Mouse (Mus musculus) liver, embryonic 11.5 days (tissue): ENCODE measurements at regions not wholly inside any gene's neighbourhood (a gene's known extent, or its start where the extent isn't known, plus 50 kb on each side); places are given as distances from the start of the nearest gene placed in this dataset.

ENCODE experiments used
- ATAC-seq: fragments of 200-750 bp; cut with Nextera tagmentation; replicated peaks from 2 replicates; pipeline ENCODE4 v1.8.0; 2017; ENCODE audit warnings: moderate number of reproducible peaks, mild to moderate bottlenecking, moderate TSS enrichment, moderate library complexity; ENCODE audit not compliant: low FRiP score
- DNase-seq: peaks from one replicate; pipeline ENCODE4 v3.0.0-alpha.2; 2017; ENCODE audit warnings: low spot score
- H3K27ac ChIP-seq: fragments of 300-500 bp; sonication (generic); 2 replicates; pipeline ENCODE4 v1.5.1; 2014; ENCODE audit warnings: mild to moderate bottlenecking, low read depth, low read length, control low read depth
- H3K27me3 ChIP-seq: fragments of 300-500 bp; sonication (generic); replicated peaks from 2 replicates; pipeline ENCODE4 v1.6.1; 2014; ENCODE audit warnings: low read length, mixed read lengths; ENCODE audit not compliant: control insufficient read depth, insufficient read depth
- H3K36me3 ChIP-seq: fragments of 300-500 bp; sonication (generic); 2 replicates; pipeline ENCODE4 v1.6.1; 2014; ENCODE audit warnings: mild to moderate bottlenecking, low read length, moderate library complexity, mixed read lengths; ENCODE audit not compliant: control insufficient read depth, insufficient read depth
- H3K4me1 ChIP-seq: fragments of 300-500 bp; sonication (generic); replicated peaks from 2 replicates; pipeline ENCODE4 v1.6.1; 2014; ENCODE audit warnings: low read length, mixed read lengths; ENCODE audit not compliant: control insufficient read depth, insufficient read depth
- H3K4me2 ChIP-seq: fragments of 300-500 bp; sonication (generic); 2 replicates; pipeline ENCODE4 v1.6.1; 2014; ENCODE audit warnings: mild to moderate bottlenecking, control low read depth, moderate library complexity
- H3K4me3 ChIP-seq: fragments of 300-500 bp; sonication (generic); 2 replicates; pipeline ENCODE4 v1.5.1; 2014; ENCODE audit warnings: low read depth, low read length, control low read depth
- H3K9ac ChIP-seq: fragments of 300-500 bp; sonication (generic); 2 replicates; pipeline ENCODE4 v1.6.1; 2014; ENCODE audit warnings: low read depth, low read length, control low read depth
- H3K9me3 ChIP-seq: fragments of 300-500 bp; sonication (generic); 2 replicates; pipeline ENCODE4 v1.6.1; 2016; ENCODE audit warnings: low read length, inconsistent platforms, mixed read lengths; ENCODE audit not compliant: control insufficient read depth
- WGBS: fragments of 180-500 bp; shearing (Covaris S2); extraction: QIAGEN DNeasy Blood & Tissue Kit; methylation state at CpG from one replicate; pipeline ENCODE4 v1.1.7; 2014; 5-methylcytosine and 5-hydroxymethylcytosine counted together

GRCm38 (mm10) chr8:103407631-103408030 lies 622.2 kb upstream of the Cdh11 start:
- no peaks in the 10 kb centered on the region for H3K36me3 ChIP-seq
- no peaks in the 10 kb centered on the region for H3K9me3 ChIP-seq
- H3K4me1 ChIP-seq = peaks cover 2% of the 10 kb centered on the region; the same call in 1 of the 2 replicates
- H3K27ac ChIP-seq = no peak overlapping the region
- ATAC-seq (no peak), DNase-seq (no peak)
- H3K4me3 ChIP-seq = no peak overlapping the region
- no peak overlapping the region for H3K4me2 ChIP-seq
- H3K9ac ChIP-seq = no peak overlapping the region
- H3K27me3 ChIP-seq = no peaks in the 10 kb centered on the region
- WGBS = 68% methylated on average over 5 of the region's 5 CpGs

- Histone ChIP-seq H3K4me3 (no peak overlapping the region), H3K36me3 (no peaks in the 10 kb centered on the region), H3K27ac (no peak overlapping the region), H3K9ac (no peak overlapping the region), H3K4me1 (peaks cover 2% of the 10 kb centered on the region; the same call in 1 of the 2 replicates), H3K9me3 (no peaks in the 10 kb centered on the region), H3K4me2 (no peak overlapping the region), H3K27me3 (no peaks in the 10 kb centered on the region)
- 67% methylated on average over 3 of the region's 3 CpGs for WGBS
- ATAC-seq (no peak), DNase-seq (no peak)
These were observed 623.0 kb upstream of the Cdh11 start for GRCm38 (mm10) chr8:103408411-103408810.

DNA sequence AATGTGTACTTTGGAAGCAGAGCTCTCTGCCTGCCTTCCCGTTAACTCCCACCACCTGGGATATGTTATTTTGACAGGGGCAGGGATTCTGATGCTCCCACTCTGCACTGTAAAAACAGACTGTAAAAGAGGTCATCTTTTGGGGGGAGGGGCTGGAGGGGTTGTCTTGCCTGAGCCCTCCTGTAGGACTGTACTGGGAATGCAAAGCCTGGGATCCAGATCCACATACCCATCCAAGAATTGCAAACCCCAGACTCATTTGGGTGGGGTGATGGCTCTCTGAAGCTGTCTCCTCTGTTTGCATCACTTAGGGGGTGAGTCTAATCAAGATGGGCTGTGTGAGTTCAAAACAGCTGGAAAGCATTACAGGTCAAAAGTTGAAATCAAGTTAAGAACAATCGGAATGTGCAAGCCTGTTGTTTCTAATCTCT lies 623.7 kb upstream of the Cdh11 start:
- WGBS = 54% methylated on average over 2 of the region's 2 CpGs
- Histone ChIP-seq H3K27me3 (no peaks in the 10 kb centered on the region), H3K36me3 (no peaks in the 10 kb centered on the region), H3K9me3 (no peaks in the 10 kb centered on the region), H3K4me3 (no peak overlapping the region), H3K27ac (no peak overlapping the region), H3K4me1 (peaks cover 2% of the 10 kb centered on the region; the same call in 1 of the 2 replicates), H3K9ac (no peak overlapping the region), H3K4me2 (no peak overlapping the region)
- ATAC-seq = peak; percentile 56; the same call in 1 of the 2 replicates
- peak; percentile 36 for DNase-seq

DNA sequence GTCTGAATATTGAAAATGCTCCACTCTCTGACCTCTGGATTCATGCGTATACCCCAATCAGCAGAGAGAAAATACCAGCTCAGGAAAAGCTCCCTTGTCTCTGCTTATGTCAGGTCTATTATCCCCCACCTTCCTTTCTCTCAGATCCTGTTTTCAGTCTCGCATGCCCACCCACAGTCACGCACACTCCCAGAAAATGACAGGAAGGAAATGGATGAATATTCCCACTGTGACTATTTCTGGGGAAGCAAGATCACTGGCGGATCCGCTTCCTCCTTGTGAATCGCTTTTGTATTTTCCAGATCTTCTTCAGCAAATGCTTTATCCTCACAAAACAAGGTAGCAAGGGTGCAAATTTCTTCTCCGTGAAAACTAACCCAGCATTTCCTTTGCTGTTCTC lies 627.3 kb upstream of the Cdh11 start:
- H3K4me2 ChIP-seq = no peak overlapping the region
- H3K4me3 ChIP-seq = no peak overlapping the region
- no peak for DNase-seq
- peaks cover 2% of the 10 kb centered on the region; the same call in 1 of the 2 replicates for H3K4me1 ChIP-seq
- ATAC-seq = no peak
- H3K9ac ChIP-seq = no peak overlapping the region
- H3K27me3 ChIP-seq = no peaks in the 10 kb centered on the region
- H3K9me3 ChIP-seq = no peaks in the 10 kb centered on the region
- WGBS = 67% methylated on average over 7 of the region's 7 CpGs
- H3K36me3 ChIP-seq = no peaks in the 10 kb centered on the region
- H3K27ac ChIP-seq = no peak overlapping the region

GRCm38 (mm10) chr8:103413589-103414575 lies 628.4 kb upstream of the Cdh11 start:
- Histone ChIP-seq H3K4me2 (no peak overlapping the region), H3K9me3 (no peaks in the 10 kb centered on the region), H3K9ac (no peak overlapping the region), H3K4me1 (no peaks in the 10 kb centered on the region; the same call in 1 of the 2 replicates), H3K27ac (no peak overlapping the region), H3K36me3 (no peaks in the 10 kb centered on the region), H3K27me3 (no peaks in the 10 kb centered on the region), H3K4me3 (no peak overlapping the region)
- 51% methylated on average over 11 of the region's 11 CpGs for WGBS
- no peak for DNase-seq
- ATAC-seq = no peak

GRCm38 (mm10) chr8:103422313-103422973 lies 637.0 kb upstream of the Cdh11 start:
- no peaks in the 10 kb centered on the region for H3K36me3 ChIP-seq
- no peak for ATAC-seq
- no peak overlapping the region for H3K4me3 ChIP-seq
- no peak overlapping the region for H3K9ac ChIP-seq
- WGBS = 80% methylated on average over 2 of the region's 2 CpGs
- no peak for DNase-seq
- no peak overlapping the region for H3K4me2 ChIP-seq
- no peaks in the 10 kb centered on the region for H3K4me1 ChIP-seq
- no peaks in the 10 kb centered on the region for H3K9me3 ChIP-seq
- no peaks in the 10 kb centered on the region for H3K27me3 ChIP-seq
- H3K27ac ChIP-seq = no peak overlapping the region

GRCm38 (mm10) chr8:103425967-103426366 lies 640.5 kb upstream of the Cdh11 start:
- no peak overlapping the region for H3K9ac ChIP-seq
- H3K4me2 ChIP-seq = no peak overlapping the region
- no peaks in the 10 kb centered on the region for H3K27me3 ChIP-seq
- no peak overlapping the region for H3K27ac ChIP-seq
- H3K9me3 ChIP-seq = no peaks in the 10 kb centered on the region
- no peaks in the 10 kb centered on the region for H3K36me3 ChIP-seq
- no peak for DNase-seq
- ATAC-seq = no peak
- 57% methylated on average over 1 of the region's 1 CpGs for WGBS
- no peak overlapping the region for H3K4me3 ChIP-seq
- no peaks in the 10 kb centered on the region for H3K4me1 ChIP-seq

- DNase-seq (no peak), ATAC-seq (no peak)
- Histone ChIP-seq H3K27ac (no peak overlapping the region), H3K4me3 (no peak overlapping the region), H3K4me2 (no peak overlapping the region), H3K36me3 (no peaks in the 10 kb centered on the region), H3K27me3 (no peaks in the 10 kb centered on the region), H3K9me3 (no peaks in the 10 kb centered on the region), H3K4me1 (no peaks in the 10 kb centered on the region), H3K9ac (no peak overlapping the region)
- whole genome bisulfite sequencing = 84% methylated on average over 3 of the region's 3 CpGs
These were observed 645.5 kb upstream of the Cdh11 start for GRCm38 (mm10) chr8:103430874-103431492.
